Mouse (Mus musculus) intestine, postnatal 0 days (tissue): ENCODE data around the gene Susd1. TPM values are rescaled to one million over a fixed set of nuclear protein-coding genes. Genes with fewer than 3 reads are reported as not detected.

Source experiments
- ATAC-seq: fragments of 200-750 bp; cut with Nextera tagmentation; 2 replicates; pipeline ENCODE4 v1.8.0; 2017; ENCODE audit warnings: mild to moderate bottlenecking, moderate TSS enrichment, moderate library complexity
- H3K27ac ChIP-seq: fragments of 300-500 bp; sonication (generic); 2 replicates; pipeline ENCODE4 v1.5.1; 2014; ENCODE audit warnings: mild to moderate bottlenecking, low read depth, low read length, moderate library complexity
- H3K27me3 ChIP-seq: fragments of 300-500 bp; sonication (generic); replicated peaks from 2 replicates; pipeline ENCODE4 v1.6.1; 2014; ENCODE audit warnings: low read length, mixed read lengths; ENCODE audit not compliant: control insufficient read depth, insufficient read depth
- H3K36me3 ChIP-seq: fragments of 300-500 bp; sonication (generic); 2 replicates; pipeline ENCODE4 v1.6.1; 2014; ENCODE audit warnings: mild to moderate bottlenecking, moderate library complexity; ENCODE audit not compliant: control insufficient read depth, insufficient read depth
- H3K4me1 ChIP-seq: fragments of 300-500 bp; sonication (generic); replicated peaks from 2 replicates; pipeline ENCODE4 v1.6.1; 2014; ENCODE audit warnings: antibody characterized with exemption, low read length, mixed read lengths; ENCODE audit not compliant: control insufficient read depth, insufficient read depth
- H3K4me2 ChIP-seq: fragments of 300-500 bp; sonication (generic); replicated peaks from 2 replicates; pipeline ENCODE4 v1.6.1; 2014; ENCODE audit warnings: low read depth, mild to moderate bottlenecking, moderate library complexity
- H3K4me3 ChIP-seq: fragments of 300-500 bp; sonication (generic); 2 replicates; pipeline ENCODE4 v1.5.1; 2014; ENCODE audit warnings: low read depth, low read length
- H3K9ac ChIP-seq: fragments of 300-500 bp; sonication (generic); 2 replicates; pipeline ENCODE4 v1.6.1; 2014; ENCODE audit warnings: mild to moderate bottlenecking, low read depth, low read length
- H3K9me3 ChIP-seq: fragments of 300-500 bp; sonication (generic); 2 replicates; pipeline ENCODE4 v1.6.1; 2016; ENCODE audit warnings: mixed run types; ENCODE audit not compliant: control insufficient read depth
- CTCF ChIP-seq: sonication (generic); IDR thresholded peaks from 2 replicates; pipeline ENCODE4 v1.5.1; 2016; ENCODE audit warnings: low read depth, mild to moderate bottlenecking, control low read depth, antibody characterized with exemption, moderate library complexity
- WGBS: fragments of 180-500 bp; shearing (Covaris S2); extraction: QIAGEN DNeasy Blood & Tissue Kit; methylation state at CpG from one replicate; pipeline ENCODE4 v1.1.7; 2014; 5-methylcytosine and 5-hydroxymethylcytosine counted together
- polyA plus RNA-seq: library from polyadenylated mRNA; unstranded; fragments of >200 nt; fragmentation: Nextera tagmentation; extraction: Ambion mirVana; gene quantifications from 2 replicates; pipeline ENCODE4 v1.2.1, GENCODE M21; 2015

The Susd1 gene
- polyA plus RNA-seq, 1 experiment from 2014 or later, result 5.0 TPM

- ATAC-seq, result no peak
- no peaks in the 10 kb centered on the region for H3K4me1 ChIP-seq
- no peak overlapping the region for H3K27ac ChIP-seq
- no peaks in the 10 kb centered on the region for H3K36me3 ChIP-seq
- TF ChIP-seq CTCF, result no peak
- no peaks in the 10 kb centered on the region for H3K9me3 ChIP-seq
- no peak overlapping the region for H3K4me2 ChIP-seq
- H3K4me3 ChIP-seq, result no peak overlapping the region
- WGBS, result 63% methylated on average over 7 of the region's 7 CpGs
- H3K27me3 ChIP-seq, result no peaks in the 10 kb centered on the region
- H3K9ac ChIP-seq, result no peak overlapping the region
Measured at GRCm38 (mm10) chr4:59312945-59313344, 125.5 kb downstream of the Susd1 start.

GRCm38 (mm10) chr4:59310590-59310989 is 127.8 kb downstream of the Susd1 start:
- Histone ChIP-seq H3K27me3 (no peaks in the 10 kb centered on the region), H3K36me3 (no peaks in the 10 kb centered on the region), H3K27ac (no peak overlapping the region), H3K4me2 (no peak overlapping the region), H3K4me1 (no peaks in the 10 kb centered on the region), H3K9me3 (no peaks in the 10 kb centered on the region), H3K4me3 (no peak overlapping the region), H3K9ac (no peak overlapping the region)
- no peak for ATAC-seq
- no peak for TF ChIP-seq CTCF
- WGBS, result 94% methylated on average over 9 of the region's 9 CpGs

GRCm38 (mm10) chr4:59307841-59308589 is 130.4 kb downstream of the Susd1 start:
- Histone ChIP-seq H3K4me3 (no peak overlapping the region), H3K36me3 (no peaks in the 10 kb centered on the region), H3K27ac (no peak overlapping the region), H3K4me2 (no peak overlapping the region), H3K9me3 (no peaks in the 10 kb centered on the region), H3K27me3 (no peaks in the 10 kb centered on the region), H3K9ac (no peak overlapping the region), H3K4me1 (no peaks in the 10 kb centered on the region)
- TF ChIP-seq CTCF, result 0 out of 2 replicates have a peak, but pooled peaks have one; percentile 20
- no peak for ATAC-seq
- WGBS, result 87% methylated on average over 10 of the region's 10 CpGs

- no peaks in the 10 kb centered on the region for H3K36me3 ChIP-seq
- no peak for ATAC-seq
- no peak overlapping the region for H3K4me3 ChIP-seq
- TF ChIP-seq CTCF, result no peak
- no peaks in the 10 kb centered on the region for H3K4me1 ChIP-seq
- no peaks in the 10 kb centered on the region for H3K9me3 ChIP-seq
- H3K27ac ChIP-seq, result no peak overlapping the region
- no peak overlapping the region for H3K4me2 ChIP-seq
- no peaks in the 10 kb centered on the region for H3K27me3 ChIP-seq
- WGBS, result 90% methylated on average over 8 of the region's 8 CpGs
- H3K9ac ChIP-seq, result no peak overlapping the region
Measured at GRCm38 (mm10) chr4:59302387-59302786, 136.0 kb downstream of the Susd1 start.

- ATAC-seq, result no peak
- H3K27me3 ChIP-seq, result no peaks in the 10 kb centered on the region
Measured at GRCm38 (mm10) chr4:59301025-59301815, 137.2 kb downstream of the Susd1 start.

GRCm38 (mm10) chr4:59298719-59299496 is 139.5 kb downstream of the Susd1 start:
- no peak for TF ChIP-seq CTCF
- H3K4me3 ChIP-seq, result no peak overlapping the region
- no peaks in the 10 kb centered on the region for H3K27me3 ChIP-seq
- no peak overlapping the region for H3K4me2 ChIP-seq
- no peaks in the 10 kb centered on the region for H3K9me3 ChIP-seq
- H3K36me3 ChIP-seq, result no peaks in the 10 kb centered on the region
- H3K4me1 ChIP-seq, result no peaks in the 10 kb centered on the region
- WGBS, result 65% methylated on average over 7 of the region's 7 CpGs
- no peak overlapping the region for H3K27ac ChIP-seq
- H3K9ac ChIP-seq, result no peak overlapping the region
- ATAC-seq, result no peak

More at GRCm38 (mm10) chr4:59301025-59301815, 137.2 kb downstream of the Susd1 start:
- WGBS, result 89% methylated on average over 9 of the region's 9 CpGs
- no peak overlapping the region for H3K4me2 ChIP-seq
- no peak overlapping the region for H3K9ac ChIP-seq
- no peak overlapping the region for H3K4me3 ChIP-seq
- no peaks in the 10 kb centered on the region for H3K4me1 ChIP-seq
- no peaks in the 10 kb centered on the region for H3K36me3 ChIP-seq
- no peaks in the 10 kb centered on the region for H3K9me3 ChIP-seq
- no peak overlapping the region for H3K27ac ChIP-seq
- TF ChIP-seq CTCF, result no peak
